Mouse (Mus musculus) megakaryocyte, embryonic 14.5 days (primary cell): ENCODE measurements around the gene Moap1.

Source experiments
- FLI1 ChIP-seq: IDR thresholded peaks from 2 replicates; pipeline ENCODE4 v1.6.1; 2012; ENCODE audit warnings: low read length, inconsistent platforms, mixed read lengths
- GATA1 ChIP-seq: IDR thresholded peaks from 3 replicates; pipeline ENCODE4 v1.6.1; 2012; ENCODE audit warnings: mixed read lengths, low read length, inconsistent platforms, borderline replicate concordance

- no peak for TF ChIP-seq FLI1
- no peak for TF ChIP-seq GATA1
Measured at GRCm38 (mm10) chr12:102729855-102730797, 13.3 kb downstream of the Moap1 start.
